Mouse (Mus musculus): ENCODE measurements around the gene Dlx1. TPM values are rescaled to one million over a fixed set of nuclear protein-coding genes. Genes with fewer than 3 reads are reported as not detected.

The Dlx1 gene
- total RNA-seq, 1 experiment, result 0.27 TPM

- Histone ChIP-seq H3K27ac (ENCODE audit: insufficient read depth, low read depth, low read length, poor library complexity, severe bottlenecking) (no peak overlapping the region), H3K4me1 (ENCODE audit: control insufficient read depth in 2 of 2, insufficient read depth in 2 of 2, low read length in 2 of 2, poor library complexity in 1 of 2) (peaks cover 3 to 5% of the 10 kb centered on the region in 2 experiments; a peak in 3 of 4 replicates), H3K9me3 (ENCODE audit: control insufficient read depth, insufficient read depth, low read depth, low read length) (no peaks in the 10 kb centered on the region), H3K36me3 (ENCODE audit: control insufficient read depth, insufficient read depth, low read length, poor library complexity, severe bottlenecking) (no peaks in the 10 kb centered on the region), H3K9ac (ENCODE audit: insufficient read depth, low read depth, low read length, poor library complexity, severe bottlenecking) (no peak overlapping the region), H3K4me3 (ENCODE audit: insufficient read depth in 1 of 2, low read depth in 1 of 2, low read length in 2 of 2, poor library complexity in 1 of 2, severe bottlenecking in 1 of 2) (no peak overlapping the region)
- TF ChIP-seq MAFK (IDR thresholded peaks at IDR 0.05; ENCODE audit: insufficient read depth, low read depth, low read length), result no peak
- no peak for TF ChIP-seq ZNF384 (IDR thresholded peaks at IDR 0.05; ENCODE audit: low read depth, low read length)
- no peak for TF ChIP-seq HCFC1 (IDR thresholded peaks at IDR 0.05; ENCODE audit: borderline replicate concordance, insufficient read depth, low read length)
- no peak for TF ChIP-seq ZC3H11A (IDR thresholded peaks at IDR 0.05; ENCODE audit: borderline replicate concordance, low read depth, low read length)
- TF ChIP-seq CHD2 (IDR thresholded peaks at IDR 0.05; ENCODE audit: low read depth, low read length), result no peak
- DNase-seq (ENCODE audit: low read depth, low spot score), result no peak
- in situ Hi-C loops (cut with MboI; ENCODE audit: low sequenced_read_pairs in 2 of 2, unreplicated experiment in 2 of 2), result no loop called here
These were observed 30.7 kb upstream of the Dlx1 start for GRCm38 (mm10) chr2:71497175-71497574.

- TF ChIP-seq CHD2 (IDR thresholded peaks at IDR 0.05; ENCODE audit: low read depth, low read length) (no peak), HCFC1 (IDR thresholded peaks at IDR 0.05; ENCODE audit: borderline replicate concordance, insufficient read depth, low read length) (no peak), MAFK (IDR thresholded peaks at IDR 0.05; ENCODE audit: insufficient read depth, low read depth, low read length) (no peak), ZNF384 (IDR thresholded peaks at IDR 0.05; ENCODE audit: low read depth, low read length) (no peak)
- no peaks in the 10 kb centered on the region for H3K9me3 ChIP-seq (ENCODE audit: control insufficient read depth, insufficient read depth, low read depth, low read length)
- no peaks in the 10 kb centered on the region for H3K36me3 ChIP-seq (ENCODE audit: control insufficient read depth, insufficient read depth, low read length, poor library complexity, severe bottlenecking)
- H3K9ac ChIP-seq (ENCODE audit: insufficient read depth, low read depth, low read length, poor library complexity, severe bottlenecking), result no peak overlapping the region
- H3K4me3 ChIP-seq (ENCODE audit: insufficient read depth in 1 of 2, low read depth in 1 of 2, low read length in 2 of 2, poor library complexity in 1 of 2, severe bottlenecking in 1 of 2), result no peak overlapping the region
- no peak for DNase-seq (ENCODE audit: low read depth, low spot score)
- no peak overlapping the region for H3K27ac ChIP-seq (ENCODE audit: insufficient read depth, low read depth, low read length, poor library complexity, severe bottlenecking)
- in situ Hi-C loops (cut with MboI; ENCODE audit: low sequenced_read_pairs in 2 of 2, unreplicated experiment in 2 of 2), result no loop called here
- H3K4me1 ChIP-seq (ENCODE audit: control insufficient read depth in 2 of 2, insufficient read depth in 2 of 2, low read length in 2 of 2, poor library complexity in 1 of 2), result peaks cover 5 to 6% of the 10 kb centered on the region in 2 experiments; a peak in 3 of 4 replicates
These were observed 28.4 kb upstream of the Dlx1 start for GRCm38 (mm10) chr2:71499276-71500230.

- no peak overlapping the region for H3K4me3 ChIP-seq (ENCODE audit: insufficient read depth in 1 of 2, low read depth in 1 of 2, low read length in 2 of 2, poor library complexity in 1 of 2, severe bottlenecking in 1 of 2)
- no peaks in the 10 kb centered on the region for H3K9me3 ChIP-seq (ENCODE audit: control insufficient read depth, insufficient read depth, low read depth, low read length)
- in situ Hi-C loops (cut with MboI; ENCODE audit: low sequenced_read_pairs in 2 of 2, unreplicated experiment in 2 of 2), result no loop called here
- no peak overlapping the region for H3K27ac ChIP-seq (ENCODE audit: insufficient read depth, low read depth, low read length, poor library complexity, severe bottlenecking)
- H3K4me1 ChIP-seq (ENCODE audit: control insufficient read depth in 2 of 2, insufficient read depth in 2 of 2, low read length in 2 of 2, poor library complexity in 1 of 2), result peaks cover 1 to 3% of the 10 kb centered on the region in 2 experiments; a peak in 2 of 4 replicates
- DNase-seq (ENCODE audit: low read depth, low spot score), result no peak
- H3K36me3 ChIP-seq (ENCODE audit: control insufficient read depth, insufficient read depth, low read length, poor library complexity, severe bottlenecking), result no peaks in the 10 kb centered on the region
- TF ChIP-seq MAFK (IDR thresholded peaks at IDR 0.05; ENCODE audit: insufficient read depth, low read depth, low read length) (no peak), CHD2 (IDR thresholded peaks at IDR 0.05; ENCODE audit: low read depth, low read length) (no peak), ZNF384 (IDR thresholded peaks at IDR 0.05; ENCODE audit: low read depth, low read length) (no peak), ZC3H11A (IDR thresholded peaks at IDR 0.05; ENCODE audit: borderline replicate concordance, low read depth, low read length) (no peak), HCFC1 (IDR thresholded peaks at IDR 0.05; ENCODE audit: borderline replicate concordance, insufficient read depth, low read length) (no peak)
- no peak overlapping the region for H3K9ac ChIP-seq (ENCODE audit: insufficient read depth, low read depth, low read length, poor library complexity, severe bottlenecking)
These were observed 23.1 kb upstream of the Dlx1 start for GRCm38 (mm10) chr2:71504852-71505251.

- DNase-seq (ENCODE audit: low read depth, low spot score), result no peak
- H3K9ac ChIP-seq (ENCODE audit: insufficient read depth, low read depth, low read length, poor library complexity, severe bottlenecking), result no peak overlapping the region
- H3K4me3 ChIP-seq (ENCODE audit: insufficient read depth in 1 of 2, low read depth in 1 of 2, low read length in 2 of 2, poor library complexity in 1 of 2, severe bottlenecking in 1 of 2), result no peak overlapping the region
- no peak for TF ChIP-seq MAFK (IDR thresholded peaks at IDR 0.05; ENCODE audit: insufficient read depth, low read depth, low read length)
- no peaks in the 10 kb centered on the region for H3K9me3 ChIP-seq (ENCODE audit: control insufficient read depth, insufficient read depth, low read depth, low read length)
- in situ Hi-C loops (cut with MboI; ENCODE audit: low sequenced_read_pairs in 2 of 2, unreplicated experiment in 2 of 2), result no loop called here
- H3K36me3 ChIP-seq (ENCODE audit: control insufficient read depth, insufficient read depth, low read length, poor library complexity, severe bottlenecking), result no peaks in the 10 kb centered on the region
- H3K4me1 ChIP-seq (ENCODE audit: control insufficient read depth in 2 of 2, insufficient read depth in 2 of 2, low read length in 2 of 2, poor library complexity in 1 of 2), result no peaks in the 10 kb centered on the region
- H3K27ac ChIP-seq (ENCODE audit: insufficient read depth, low read depth, low read length, poor library complexity, severe bottlenecking), result no peak overlapping the region
These were observed 16.7 kb upstream of the Dlx1 start for GRCm38 (mm10) chr2:71511209-71511608.
